Mouse (Mus musculus) hindbrain, embryonic 14.5 days (tissue): Measurements from ENCODE around the gene Nfatc4. TPM values are rescaled to one million over a fixed set of nuclear protein-coding genes. Genes with fewer than 3 reads are reported as not detected.

Experiments
- ATAC-seq: fragments of 200-750 bp; cut with Nextera tagmentation; 2 replicates; pipeline ENCODE4 v1.8.0; 2017; ENCODE audit warnings: moderate number of reproducible peaks, mild to moderate bottlenecking, moderate TSS enrichment, moderate library complexity; ENCODE audit not compliant: low FRiP score
- DNase-seq: peaks from one replicate; pipeline ENCODE4 v3.0.0-alpha.2; 2015; ENCODE audit warnings: low spot score
- H3K27ac ChIP-seq: fragments of 300-500 bp; sonication (generic); 2 replicates; pipeline ENCODE4 v1.5.1; 2014; ENCODE audit warnings: mild to moderate bottlenecking, moderate library complexity
- H3K27me3 ChIP-seq: fragments of 300-500 bp; sonication (generic); 2 replicates; pipeline ENCODE4 v1.6.1; 2014; ENCODE audit warnings: mild to moderate bottlenecking, low read length, mixed read lengths; ENCODE audit not compliant: control insufficient read depth, insufficient read depth
- H3K36me3 ChIP-seq: fragments of 300-500 bp; sonication (generic); replicated peaks from 2 replicates; pipeline ENCODE4 v1.6.1; 2014; ENCODE audit not compliant: control insufficient read depth, insufficient read depth
- H3K4me1 ChIP-seq: fragments of 300-500 bp; sonication (generic); replicated peaks from 2 replicates; pipeline ENCODE4 v1.6.1; 2014; ENCODE audit warnings: antibody characterized with exemption, low read length, mixed read lengths; ENCODE audit not compliant: control insufficient read depth, insufficient read depth
- H3K4me2 ChIP-seq: fragments of 300-500 bp; sonication (generic); replicated peaks from 2 replicates; pipeline ENCODE4 v1.6.1; 2014; ENCODE audit warnings: mild to moderate bottlenecking, moderate library complexity
- H3K4me3 ChIP-seq: fragments of 300-500 bp; sonication (generic); replicated peaks from 2 replicates; pipeline ENCODE4 v1.5.1; 2014; ENCODE audit warnings: mild to moderate bottlenecking, low read length
- H3K9ac ChIP-seq: fragments of 300-500 bp; sonication (generic); 2 replicates; pipeline ENCODE4 v1.6.1; 2014
- H3K9me3 ChIP-seq: fragments of 300-500 bp; sonication (generic); 2 replicates; pipeline ENCODE4 v1.6.1; 2016; ENCODE audit warnings: low read length; ENCODE audit not compliant: control insufficient read depth
- WGBS: fragments of 180-500 bp; shearing (Covaris S2); extraction: QIAGEN DNeasy Blood & Tissue Kit; methylation state at CpG from one replicate; pipeline ENCODE4 v1.1.7; 2014; 5-methylcytosine and 5-hydroxymethylcytosine counted together
- polyA plus RNA-seq: library from polyadenylated mRNA; unstranded; fragments of >200 nt; fragmentation: Nextera tagmentation; extraction: Ambion mirVana; gene quantifications from 2 replicates; pipeline ENCODE4 v1.2.1, GENCODE M21; 2014

Gene Nfatc4
- polyA plus RNA-seq, 1 experiment from 2014 or later: 10.1 TPM

DNA sequence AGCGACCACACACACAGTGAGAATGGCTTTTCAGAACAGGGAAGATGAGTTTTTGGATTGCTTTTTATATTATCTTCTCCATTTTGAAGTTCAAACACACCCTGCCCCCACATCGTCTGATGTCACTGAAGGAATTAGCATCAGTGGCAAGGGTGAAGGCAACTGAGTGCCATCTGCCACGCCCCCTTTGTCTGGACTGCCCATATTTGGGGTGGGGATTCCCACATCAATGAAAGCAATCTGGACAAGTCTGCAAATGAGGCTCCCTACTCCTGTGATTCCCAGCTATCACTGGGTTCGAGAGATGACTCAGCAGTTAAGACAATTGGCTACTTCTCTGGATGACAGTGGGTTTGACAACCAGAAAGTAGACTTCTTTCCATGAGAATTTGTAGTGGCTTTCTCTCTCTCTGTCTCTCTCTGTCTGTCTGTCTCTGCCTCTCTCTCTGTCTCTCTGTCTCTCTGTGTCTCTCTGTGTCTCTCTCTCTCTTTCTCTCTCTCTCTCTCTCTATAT lies 18.0 kb downstream of the Nfatc4 start:
- Histone ChIP-seq H3K9ac (no peak overlapping the region), H3K36me3 (no peaks in the 10 kb centered on the region), H3K4me2 (no peak overlapping the region), H3K4me1 (no peaks in the 10 kb centered on the region), H3K27ac (no peak overlapping the region), H3K9me3 (no peaks in the 10 kb centered on the region), H3K27me3 (no peaks in the 10 kb centered on the region), H3K4me3 (no peak overlapping the region)
- DNase-seq: no peak
- WGBS: 57% methylated on average over 4 of the region's 4 CpGs
- no peak for ATAC-seq

DNA sequence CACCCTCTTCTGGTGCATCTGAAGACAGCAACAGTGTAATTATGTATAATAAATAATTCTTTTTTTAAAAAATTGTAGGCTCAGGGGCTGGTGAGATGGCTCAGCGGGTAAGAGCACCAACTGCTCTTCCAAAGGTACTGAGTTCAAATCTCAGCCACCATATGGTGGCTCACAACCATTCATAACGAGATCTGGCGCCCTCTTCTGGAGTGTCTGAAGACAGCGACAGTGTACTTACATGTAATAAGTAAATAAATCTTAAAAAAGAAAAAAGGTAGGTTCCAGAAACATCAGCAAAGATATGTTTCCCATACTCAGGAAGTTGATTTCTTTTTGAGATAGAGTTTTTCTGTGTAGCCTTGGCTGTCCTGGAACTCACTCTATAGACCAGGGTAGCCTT lies 19.9 kb downstream of the Nfatc4 start:
- H3K9ac ChIP-seq: no peak overlapping the region
- DNase-seq (no peak), ATAC-seq (no peak)
- H3K9me3 ChIP-seq: no peaks in the 10 kb centered on the region
- H3K36me3 ChIP-seq: no peaks in the 10 kb centered on the region
- whole genome bisulfite sequencing: 79% methylated on average over 4 of the region's 4 CpGs
- no peak overlapping the region for H3K4me3 ChIP-seq
- H3K4me1 ChIP-seq: no peaks in the 10 kb centered on the region
- no peaks in the 10 kb centered on the region for H3K27me3 ChIP-seq
- no peak overlapping the region for H3K4me2 ChIP-seq
- no peak overlapping the region for H3K27ac ChIP-seq

DNA sequence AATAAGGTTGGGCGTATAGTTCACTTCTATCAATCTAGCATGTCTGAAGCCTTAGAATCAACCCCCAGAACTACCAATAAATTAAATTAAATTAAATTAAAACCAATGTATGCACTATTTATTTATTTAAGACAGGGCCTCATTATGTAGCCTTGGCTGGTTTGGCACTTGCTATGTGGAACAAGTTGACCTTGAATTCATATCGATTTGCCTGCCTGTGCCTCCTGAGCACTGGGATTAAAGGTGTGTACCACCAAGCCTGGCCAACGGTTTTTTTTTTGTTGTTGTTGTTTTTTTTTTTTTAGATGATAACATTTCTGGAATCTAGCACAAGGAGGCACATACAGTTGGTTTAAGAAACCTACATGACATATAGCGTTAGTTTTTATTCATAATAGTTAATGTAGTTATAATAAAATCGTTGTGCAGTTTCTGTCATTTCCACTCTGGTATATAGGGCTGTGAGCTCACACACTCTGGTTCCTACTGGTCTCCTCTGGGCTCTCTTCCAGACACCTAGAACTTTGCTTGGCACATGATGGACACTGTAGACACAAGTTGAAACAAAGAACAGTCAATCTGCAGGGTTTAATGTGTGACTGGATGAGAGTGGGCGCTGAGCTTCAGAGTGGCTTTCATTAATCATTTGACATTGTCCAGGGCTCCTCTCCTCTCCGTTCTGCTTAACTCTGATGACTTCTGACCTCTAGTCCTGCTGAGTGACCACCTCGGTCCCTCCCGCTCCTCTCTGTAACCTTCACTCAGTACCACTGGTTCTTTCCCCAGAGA lies 22.8 kb downstream of the Nfatc4 start:
- ATAC-seq: no peak
- Histone ChIP-seq H3K9me3 (no peaks in the 10 kb centered on the region), H3K4me3 (no peak overlapping the region), H3K36me3 (no peaks in the 10 kb centered on the region), H3K27me3 (no peaks in the 10 kb centered on the region), H3K27ac (no peak overlapping the region), H3K4me2 (no peak overlapping the region), H3K9ac (no peak overlapping the region), H3K4me1 (no peaks in the 10 kb centered on the region)
- DNase-seq: no peak
- WGBS: 76% methylated on average over 9 of the region's 9 CpGs

DNA sequence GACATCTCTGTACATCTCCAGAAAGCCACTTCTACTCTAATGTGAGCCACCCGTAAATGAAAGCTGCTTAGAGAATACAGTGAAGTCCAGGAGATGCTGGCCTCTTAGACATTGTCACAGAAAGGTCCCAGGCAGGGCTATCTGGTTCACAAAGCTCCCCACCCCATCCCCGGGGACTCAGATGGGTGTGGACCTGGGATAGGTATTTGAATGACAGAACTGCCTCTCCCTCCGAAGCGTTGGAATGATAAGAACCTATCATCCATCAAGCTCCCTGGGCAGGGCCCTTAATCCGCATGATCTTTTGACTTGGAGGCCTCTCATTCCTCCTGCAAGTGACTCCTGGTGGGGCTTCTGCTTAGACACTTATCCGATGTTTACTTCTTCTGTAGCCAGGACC lies 27.9 kb downstream of the Nfatc4 start:
- H3K4me3 ChIP-seq: no peak overlapping the region
- no peaks in the 10 kb centered on the region for H3K27me3 ChIP-seq
- no peak overlapping the region for H3K4me2 ChIP-seq
- WGBS: 78% methylated on average over 6 of the region's 6 CpGs
- H3K27ac ChIP-seq: no peak overlapping the region
- H3K9ac ChIP-seq: no peak overlapping the region
- peaks cover 24% of the 10 kb centered on the region for H3K4me1 ChIP-seq
- no peaks in the 10 kb centered on the region for H3K9me3 ChIP-seq
- H3K36me3 ChIP-seq: no peaks in the 10 kb centered on the region
- ATAC-seq (no peak), DNase-seq (no peak)

DNA sequence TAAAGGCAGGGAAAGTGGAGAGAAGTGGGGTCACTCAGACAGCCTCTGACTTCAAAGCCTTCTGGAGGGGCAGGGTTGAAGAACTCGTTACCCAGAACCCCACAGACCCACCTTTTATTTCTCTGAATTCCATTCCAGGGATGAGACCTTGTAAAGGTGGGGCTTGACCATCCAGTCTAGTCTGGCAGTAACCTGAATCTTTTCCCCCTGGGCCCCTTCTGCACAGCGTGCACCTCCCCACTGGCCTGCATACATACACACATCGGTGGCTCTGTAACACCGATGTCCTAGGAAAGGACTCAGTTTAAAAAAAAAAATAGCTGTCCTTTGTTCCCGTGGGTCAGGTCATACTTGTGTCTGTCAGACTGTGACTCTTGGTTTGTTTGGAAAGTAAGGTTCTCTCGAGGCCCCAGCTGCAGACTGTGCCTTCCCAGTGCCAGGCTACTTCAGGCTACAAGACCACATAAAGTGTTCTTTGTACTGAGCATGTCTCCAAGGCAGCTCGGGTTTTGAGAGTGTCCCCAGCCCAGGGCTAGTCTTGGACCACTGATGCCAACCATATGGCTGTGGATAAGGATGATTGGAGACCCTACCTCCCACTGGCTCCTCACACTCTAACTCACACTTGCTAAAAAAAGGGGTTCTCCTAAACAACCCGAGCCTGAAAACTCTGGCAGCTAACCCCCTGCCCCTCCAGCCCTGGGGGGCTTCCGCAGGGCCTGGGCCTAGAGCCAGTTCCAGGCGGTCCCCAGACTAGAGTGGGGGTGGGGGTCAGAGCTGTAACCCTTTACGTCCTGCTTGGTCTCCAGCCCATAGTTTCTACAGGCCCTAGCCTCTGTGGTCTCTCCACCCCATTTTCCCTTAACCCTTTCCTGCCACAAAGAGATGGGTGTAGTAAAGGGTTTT lies 30.0 kb downstream of the Nfatc4 start:
- 5% methylated on average over 11 of the region's 11 CpGs for WGBS
- DNase-seq: peak; percentile 61
- no peaks in the 10 kb centered on the region for H3K27me3 ChIP-seq
- H3K9ac ChIP-seq: peak overlapping the region; percentile 88; the same call in 1 of the 2 replicates
- H3K4me1 ChIP-seq: peaks cover 45% of the 10 kb centered on the region
- no peaks in the 10 kb centered on the region for H3K36me3 ChIP-seq
- peak overlapping the region; percentile 86 for H3K27ac ChIP-seq
- H3K9me3 ChIP-seq: no peaks in the 10 kb centered on the region
- H3K4me3 ChIP-seq: peak overlapping the region; percentile 68
- peak overlapping the region; percentile 88 for H3K4me2 ChIP-seq
- peak; percentile 81 for ATAC-seq

DNA sequence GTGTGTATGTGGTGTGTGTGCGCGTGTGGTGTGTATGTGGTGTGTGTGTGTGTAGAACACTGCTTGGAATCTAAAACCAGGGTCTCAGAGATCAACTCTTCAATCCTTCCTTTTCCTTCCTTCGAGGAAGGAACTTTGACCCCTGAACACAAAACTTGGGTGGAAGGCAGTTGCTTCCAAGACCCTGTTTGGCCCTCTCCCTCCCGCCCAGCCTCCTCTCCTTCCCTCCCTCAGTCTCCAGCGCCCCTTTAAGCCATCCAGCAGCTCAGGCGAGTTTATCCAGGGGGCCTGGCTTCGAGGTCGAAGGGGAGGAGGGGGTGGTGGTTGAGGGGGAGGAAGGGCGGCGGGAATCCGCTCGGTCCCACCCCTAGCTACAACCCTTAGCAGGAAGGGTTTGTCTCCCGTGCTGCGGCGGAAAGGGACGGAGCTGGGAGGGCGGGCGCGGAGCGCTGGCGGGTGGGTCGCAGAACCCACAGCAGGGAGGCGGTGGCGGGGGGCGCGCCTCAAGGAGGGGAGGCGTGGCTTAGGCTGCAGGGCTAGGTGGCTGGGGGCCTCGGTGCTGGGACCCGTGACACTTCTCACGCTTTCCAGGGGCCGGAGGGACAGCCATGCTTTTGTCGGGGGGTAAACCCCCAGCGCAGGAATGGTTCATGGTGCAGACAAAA lies 30.8 kb downstream of the Nfatc4 start, which contains the start of gene Nynrin:
Gene Nynrin (plus strand): TSS at position 390 of the 665 bp plus-strand sequence.
- peak; percentile 82 for ATAC-seq
- Histone ChIP-seq H3K4me1 (peaks cover 48% of the 10 kb centered on the region), H3K36me3 (no peaks in the 10 kb centered on the region)

DNA sequence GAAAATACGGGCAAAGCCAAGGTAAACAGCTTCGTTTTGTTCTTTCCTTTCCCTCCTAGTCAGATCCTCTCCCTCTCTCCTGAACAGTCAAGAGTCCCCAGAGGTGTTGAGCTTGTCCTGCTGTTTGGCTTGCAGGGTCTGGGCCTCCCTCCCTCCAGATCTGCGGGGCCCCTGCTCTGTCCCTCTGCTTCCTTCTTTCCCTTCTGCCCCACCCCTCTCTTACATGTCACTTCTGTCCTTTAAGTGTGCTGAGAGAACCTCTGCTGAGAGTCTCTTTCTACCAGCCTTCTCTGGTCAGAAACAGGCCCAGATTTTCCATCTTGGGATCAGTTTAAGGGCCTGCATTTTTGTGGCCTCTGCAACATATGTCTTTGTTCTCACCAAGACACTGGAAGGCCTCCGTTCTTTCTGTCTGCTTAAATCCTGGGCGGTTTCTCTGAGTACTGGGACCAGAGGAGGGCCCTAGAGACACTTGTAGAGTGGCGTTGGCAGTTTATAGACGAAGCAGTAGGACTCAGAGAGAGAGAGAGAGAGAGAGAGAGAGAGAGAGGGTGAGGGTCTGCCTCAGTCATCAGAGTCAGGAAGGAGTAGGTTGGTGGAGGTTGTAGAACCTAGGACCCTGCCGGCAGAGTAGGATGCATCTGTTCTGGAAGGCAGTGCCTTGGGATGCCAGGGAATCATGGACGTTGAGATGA lies 31.6 kb downstream of the Nfatc4 start:
- Histone ChIP-seq H3K36me3 (no peaks in the 10 kb centered on the region), H3K9me3 (no peaks in the 10 kb centered on the region), H3K27me3 (no peaks in the 10 kb centered on the region), H3K4me3 (peak overlapping the region; percentile 68), H3K27ac (peak overlapping the region; percentile 86), H3K4me1 (peaks cover 48% of the 10 kb centered on the region), H3K4me2 (peak overlapping the region; percentile 88), H3K9ac (peak overlapping the region; percentile 88)
- DNase-seq: no peak
- ATAC-seq: peak; percentile 6; the same call in 1 of the 2 replicates
- 0% methylated on average over 9 of the region's 9 CpGs for WGBS

More for the DNA sequence above, 30.8 kb downstream of the Nfatc4 start, which contains the start of gene Nynrin:
- under 1% methylated on average over 31 of the region's 33 CpGs for WGBS
- H3K9ac ChIP-seq: peak within 1 kb of the TSS; percentile 88
- H3K9me3 ChIP-seq: no peaks in the 10 kb centered on the region
- peak within 1 kb of the TSS; percentile 86 for H3K27ac ChIP-seq
- peak within 1 kb of the TSS; percentile 88 for H3K4me2 ChIP-seq
- peak within 1 kb of the TSS; percentile 68 for H3K4me3 ChIP-seq
- peak; percentile 70 for DNase-seq
- no peaks in the 10 kb centered on the region for H3K27me3 ChIP-seq

DNA sequence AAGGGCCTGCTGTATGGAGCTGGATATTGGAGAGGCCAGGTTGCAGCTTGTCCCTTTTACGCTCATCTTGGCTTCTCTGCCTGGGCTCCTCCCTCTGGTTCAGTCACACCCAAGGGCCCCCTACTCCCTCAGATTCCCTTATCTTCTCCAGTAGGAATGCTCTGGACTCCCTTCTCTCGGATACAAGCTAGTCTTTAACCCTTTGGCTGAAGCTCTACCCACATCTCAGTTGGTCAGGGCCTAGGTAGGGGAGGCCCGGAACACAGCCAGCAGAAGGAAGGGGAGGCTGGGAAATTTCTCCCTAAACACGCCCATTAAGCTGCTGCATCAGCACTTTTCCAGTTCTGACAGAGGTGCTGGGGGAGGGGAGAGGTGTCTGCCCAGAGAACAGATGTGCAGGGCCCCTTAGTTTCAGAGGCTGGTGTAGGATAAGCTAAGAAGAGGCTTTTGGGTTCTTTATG lies 32.2 kb downstream of the Nfatc4 start:
- ATAC-seq: peak; percentile 15; the same call in 1 of the 2 replicates
- H3K9ac ChIP-seq: peak overlapping the region; percentile 88
- peak overlapping the region; percentile 86 for H3K27ac ChIP-seq
- no peaks in the 10 kb centered on the region for H3K36me3 ChIP-seq
- no peaks in the 10 kb centered on the region for H3K27me3 ChIP-seq
- WGBS: 4% methylated on average over 4 of the region's 4 CpGs
- H3K9me3 ChIP-seq: no peaks in the 10 kb centered on the region
- H3K4me3 ChIP-seq: peak overlapping the region; percentile 68
- peak; percentile 56 for DNase-seq
- H3K4me1 ChIP-seq: peaks cover 48% of the 10 kb centered on the region
- H3K4me2 ChIP-seq: peak overlapping the region; percentile 88
